Mouse (Mus musculus): ENCODE results near the gene Taok2.

The Taok2 gene

GRCm38 (mm10) chr7:126832036-126832598 lies 52.4 kb downstream of the Taok2 start:
- in situ Hi-C loops (cut with MboI, MseI): loop anchor here (25.0 kb wide), 1 partner anchor 130 kb away; the partner anchor contains the start of gene Sez6l2

- in situ Hi-C loops (cut with MboI, MseI): loop anchor here (25.0 kb wide), 1 partner anchor 131 kb away; the partner anchor contains the start of gene Sez6l2
Observed at GRCm38 (mm10) chr7:126831539-126831938, 53.0 kb downstream of the Taok2 start, which contains the start of gene 4930451I11Rik. Gene 4930451I11Rik, minus strand, starts transcription at chr7:126831639.

GRCm38 (mm10) chr7:126825952-126826351 lies 58.6 kb downstream of the Taok2 start:
- in situ Hi-C loops (cut with MboI, MseI): loop anchor here (25.0 kb wide), 1 partner anchor 136 kb away; the partner anchor contains the start of gene Sez6l2

- in situ Hi-C loops (cut with MboI, MseI): loop anchor here (25.0 kb wide), 1 partner anchor 137 kb away; the partner anchor contains the start of gene Sez6l2
Observed at GRCm38 (mm10) chr7:126825403-126825802, 59.1 kb downstream of the Taok2 start.

- in situ Hi-C loops (cut with MboI, MseI): no loop called here
Observed at GRCm38 (mm10) chr7:126823940-126824339, 60.6 kb downstream of the Taok2 start.

GRCm38 (mm10) chr7:126823202-126823711 lies 61.2 kb downstream of the Taok2 start:
- in situ Hi-C loops (cut with MboI, MseI): no loop called here

GRCm38 (mm10) chr7:126822741-126823140 lies 61.8 kb downstream of the Taok2 start:
- in situ Hi-C loops (cut with MboI, MseI): no loop called here

GRCm38 (mm10) chr7:126821835-126822511 lies 62.5 kb downstream of the Taok2 start:
- in situ Hi-C loops (cut with MboI, MseI): no loop called here

- in situ Hi-C loops (cut with MboI, MseI): no loop called here
Observed at GRCm38 (mm10) chr7:126818818-126819217, 65.7 kb downstream of the Taok2 start.

- in situ Hi-C loops (cut with MboI, MseI): no loop called here
Observed at GRCm38 (mm10) chr7:126817595-126817994, 66.9 kb downstream of the Taok2 start.

- in situ Hi-C loops (cut with MboI, MseI): no loop called here
Observed at GRCm38 (mm10) chr7:126816494-126816893, 68.0 kb downstream of the Taok2 start.

- in situ Hi-C loops (cut with MboI, MseI): no loop called here
Observed at GRCm38 (mm10) chr7:126815726-126816222, 68.7 kb downstream of the Taok2 start.
